Mouse (Mus musculus) kidney, adult 10 weeks (tissue): ENCODE results near the gene Olfr701. TPM values are rescaled to one million over a fixed set of nuclear protein-coding genes. Genes with fewer than 3 reads are reported as not detected.

Experiments
- polyA plus RNA-seq: library from polyadenylated mRNA; stranded (reverse); fragments of 350-450 nt; fragmentation: Illumina TruSeq; extraction: RNeasy Lipid Tissue Mini Kit (QIAGEN cat#74804); gene quantifications from one replicate; pipeline ENCODE4 v1.2.3, GENCODE M21; 2014; ENCODE audit warnings: low read depth, low replicate concordance

Olfr701 gene
- polyA plus RNA-seq, result not detected

DNA sequence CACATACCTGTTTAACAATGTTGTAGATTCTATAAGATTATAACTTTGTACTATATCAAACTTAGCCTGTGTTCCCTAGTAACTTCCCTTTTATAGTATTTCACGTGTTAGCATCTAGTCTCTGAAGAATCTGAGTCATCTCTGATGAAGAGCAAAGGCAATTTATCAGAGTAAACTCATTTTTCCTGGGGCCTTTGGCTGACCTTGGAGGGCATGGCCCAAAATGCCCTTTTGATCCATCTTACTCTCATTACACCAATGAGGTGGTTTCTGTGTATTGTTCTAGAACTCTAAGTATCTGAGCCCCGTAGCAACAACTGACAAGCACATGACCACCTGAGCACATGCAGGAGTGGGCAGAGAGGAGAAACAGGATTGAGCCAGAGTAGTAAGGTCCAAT lies at the start of gene Olfr701:
Gene Olfr701, plus strand, starts transcription at position 301 of the 400 bp plus-strand sequence.

GRCm38 (mm10) chr7:106793098-106793497 lies 20.8 kb upstream of the Olfr701 start, which contains the start of gene Olfr699:
Gene Olfr699, minus strand, starts transcription at chr7:106793198.

DNA sequence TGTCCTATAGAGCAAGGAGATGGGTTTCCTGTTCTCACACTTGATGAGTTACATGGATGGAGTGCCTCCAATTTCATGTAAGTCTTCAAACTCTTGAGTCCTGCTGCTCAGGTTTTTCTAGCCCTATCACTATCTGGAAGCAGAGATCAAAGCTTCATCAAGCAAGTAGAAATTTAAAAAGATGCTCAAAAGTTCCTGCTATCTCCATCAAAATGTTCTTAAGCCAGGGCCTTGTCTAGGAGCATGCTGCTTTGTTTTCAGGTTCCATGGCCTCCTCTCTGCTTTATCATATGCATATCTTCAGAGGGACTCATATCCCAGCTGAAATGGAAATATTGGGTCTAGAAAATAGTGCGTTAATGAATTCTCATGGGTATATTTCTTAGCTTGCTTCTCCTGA lies 5.2 kb upstream of the Olfr701 start, which contains the start of gene Olfr700:
Gene Olfr700, minus strand, starts transcription at position 101 of the 400 bp plus-strand sequence.

GRCm38 (mm10) chr7:106833793-106834192 lies 19.9 kb downstream of the Olfr701 start, which contains the start of gene Olfr702:
Gene Olfr702, minus strand, starts transcription at chr7:106833893.

GRCm38 (mm10) chr7:106843060-106843459 lies 29.1 kb downstream of the Olfr701 start, which contains the start of gene Olfr703:
Gene Olfr703, plus strand, starts transcription at chr7:106843360.

DNA sequence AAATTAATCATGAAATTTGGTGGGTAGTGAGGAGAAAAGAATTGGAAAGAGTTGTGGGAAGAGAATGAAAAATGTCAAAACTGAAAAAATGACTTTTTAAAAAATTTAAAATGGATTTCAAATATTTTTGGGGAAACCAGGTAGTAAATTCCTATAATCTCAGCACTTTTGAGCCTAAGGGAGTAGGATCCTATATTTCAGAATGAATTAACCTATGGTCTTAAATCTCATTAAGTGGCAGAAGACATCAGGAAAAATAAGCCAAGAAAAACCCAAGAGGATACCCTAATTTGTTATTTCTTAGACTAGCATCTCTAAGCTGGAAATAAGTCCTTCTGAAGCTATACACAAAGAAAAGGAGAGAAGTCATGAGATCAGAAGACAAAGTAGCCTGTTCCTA lies 49.0 kb downstream of the Olfr701 start, which contains the start of gene Olfr704:
Gene Olfr704, plus strand, starts transcription at position 301 of the 400 bp plus-strand sequence.

Other genes with a start within 250 kb of the Olfr701 start
- not detected for gene Olfr693, start 133.5 kb upstream of the Olfr701 start, polyA plus RNA-seq
- not detected for gene Olfr694, start 122.3 kb upstream of the Olfr701 start, polyA plus RNA-seq
- gene Olfr695, start 97.7 kb upstream of the Olfr701 start, polyA plus RNA-seq, result not detected
- not detected for gene Olfr697, start 71.7 kb upstream of the Olfr701 start, polyA plus RNA-seq
- not detected for gene Olfr698, start 58.7 kb upstream of the Olfr701 start, polyA plus RNA-seq
- not detected for gene Olfr699, start 20.9 kb upstream of the Olfr701 start, polyA plus RNA-seq
- gene Olfr700, start 5.3 kb upstream of the Olfr701 start, polyA plus RNA-seq, result not detected
- not detected for gene Olfr702, start 19.8 kb downstream of the Olfr701 start, polyA plus RNA-seq
- gene Olfr703, start 29.2 kb downstream of the Olfr701 start, polyA plus RNA-seq, result not detected
- not detected for gene Olfr704, start 49.1 kb downstream of the Olfr701 start, polyA plus RNA-seq
- not detected for gene Olfr705, start 62.8 kb downstream of the Olfr701 start, polyA plus RNA-seq
- gene Olfr706, start 74.0 kb downstream of the Olfr701 start, polyA plus RNA-seq, result not detected
- not detected for gene Olfr707, start 87.1 kb downstream of the Olfr701 start, polyA plus RNA-seq
- not detected for gene Olfr1532-ps1, start 93.9 kb downstream of the Olfr701 start, polyA plus RNA-seq
- gene Olfr709-ps1, start 118.1 kb downstream of the Olfr701 start, polyA plus RNA-seq, result not detected
- gene Olfr710, start 134.2 kb downstream of the Olfr701 start, polyA plus RNA-seq, result not detected
- gene Olfr6, start 149.8 kb downstream of the Olfr701 start, polyA plus RNA-seq, result not detected
- not detected for gene Olfr711, start 161.3 kb downstream of the Olfr701 start, polyA plus RNA-seq
- gene Olfr2, start 191.9 kb downstream of the Olfr701 start, polyA plus RNA-seq, result not detected
- not detected for gene Olfr713, start 217.0 kb downstream of the Olfr701 start, polyA plus RNA-seq